Mouse (Mus musculus) limb, embryonic 12.5 days (tissue): Measurements from ENCODE around the gene Gnpda2. TPM values are rescaled to one million over a fixed set of nuclear protein-coding genes. Genes with fewer than 3 reads are reported as not detected.

Experiments used
- ATAC-seq: fragments of 200-750 bp; cut with Nextera tagmentation; 2 replicates; pipeline ENCODE4 v1.8.0; 2017; ENCODE audit warnings: low read depth, moderate TSS enrichment; ENCODE audit not compliant: insufficient number of reproducible peaks, insufficient read depth, low FRiP score, low TSS enrichment
- H3K27ac ChIP-seq: fragments of 300-500 bp; sonication (generic); 2 replicates; pipeline ENCODE4 v1.5.1; 2016; ENCODE audit warnings: mild to moderate bottlenecking, moderate library complexity
- H3K27me3 ChIP-seq: fragments of 300-500 bp; sonication (generic); 2 replicates; pipeline ENCODE4 v1.6.1; 2016; ENCODE audit warnings: mild to moderate bottlenecking, moderate library complexity
- H3K36me3 ChIP-seq: fragments of 300-500 bp; sonication (generic); 2 replicates; pipeline ENCODE4 v1.6.1; 2016; ENCODE audit warnings: mild to moderate bottlenecking, moderate library complexity
- H3K4me1 ChIP-seq: fragments of 300-500 bp; sonication (generic); replicated peaks from 2 replicates; pipeline ENCODE4 v1.6.1; 2016
- H3K4me2 ChIP-seq: fragments of 300-500 bp; sonication (generic); 2 replicates; pipeline ENCODE4 v1.6.1; 2016; ENCODE audit warnings: mild to moderate bottlenecking, moderate library complexity
- H3K4me3 ChIP-seq: fragments of 300-500 bp; sonication (generic); replicated peaks from 2 replicates; pipeline ENCODE4 v1.5.1; 2016; ENCODE audit warnings: mild to moderate bottlenecking
- H3K9ac ChIP-seq: fragments of 300-500 bp; sonication (generic); replicated peaks from 2 replicates; pipeline ENCODE4 v1.6.1; 2016; ENCODE audit warnings: mild to moderate bottlenecking, moderate library complexity
- H3K9me3 ChIP-seq: fragments of 300-500 bp; sonication (generic); 2 replicates; pipeline ENCODE4 v1.6.1; 2016; ENCODE audit warnings: mild to moderate bottlenecking, moderate library complexity
- WGBS: fragments of 180-500 bp; shearing (Covaris S2); methylation state at CpG from one replicate; pipeline ENCODE4 v1.1.7; 2016; 5-methylcytosine and 5-hydroxymethylcytosine counted together
- polyA plus RNA-seq: library from polyadenylated mRNA; unstranded; fragments of >200 nt; fragmentation: Nextera tagmentation; extraction: Ambion mirVana; gene quantifications from 2 replicates; pipeline ENCODE4 v1.2.1, GENCODE M21; 2016

Gene Gnpda2
- 34.4 and 35.8 TPM in 2 replicates for polyA plus RNA-seq

GRCm38 (mm10) chr5:69591640-69592461 lies at the start of gene Gnpda2:
Gene Gnpda2 (minus strand): TSS chr5:69592340.
- Histone ChIP-seq H3K4me1 (peaks cover 7% of the 10 kb centered on the region; the same call in 1 of the 2 replicates), H3K27ac (peak within 1 kb of the TSS; percentile 92), H3K36me3 (peaks cover 10% of the 10 kb centered on the region), H3K4me3 (peak within 1 kb of the TSS; percentile 68), H3K27me3 (no peaks in the 10 kb centered on the region), H3K9ac (peak within 1 kb of the TSS; percentile 83), H3K9me3 (no peaks in the 10 kb centered on the region), H3K4me2 (peak within 1 kb of the TSS; percentile 66)
- peak; percentile 96 for ATAC-seq
- 4% methylated on average over 42 of the region's 42 CpGs for WGBS

GRCm38 (mm10) chr5:69634766-69635165 lies 42.6 kb upstream of the Gnpda2 start:
- Histone ChIP-seq H3K27me3 (no peaks in the 10 kb centered on the region), H3K4me3 (no peak overlapping the region), H3K27ac (no peak overlapping the region), H3K4me1 (no peaks in the 10 kb centered on the region), H3K9me3 (no peaks in the 10 kb centered on the region), H3K4me2 (no peak overlapping the region), H3K36me3 (no peaks in the 10 kb centered on the region), H3K9ac (no peak overlapping the region)
- 72% methylated on average over 4 of the region's 4 CpGs for WGBS
- no peak for ATAC-seq

- Histone ChIP-seq H3K4me3 (no peak overlapping the region), H3K4me2 (no peak overlapping the region), H3K9me3 (no peaks in the 10 kb centered on the region), H3K36me3 (no peaks in the 10 kb centered on the region), H3K9ac (no peak overlapping the region), H3K4me1 (no peaks in the 10 kb centered on the region), H3K27ac (no peak overlapping the region), H3K27me3 (no peaks in the 10 kb centered on the region)
- WGBS, result 83% methylated on average over 1 of the region's 1 CpGs
- no peak for ATAC-seq
Observed at GRCm38 (mm10) chr5:69620899-69621298, 28.8 kb upstream of the Gnpda2 start.

- Histone ChIP-seq H3K27me3 (no peaks in the 10 kb centered on the region), H3K4me2 (no peak overlapping the region), H3K9ac (no peak overlapping the region), H3K9me3 (0 out of 2 replicates have a peak, but pooled peaks cover 3% of the 10 kb centered on the region), H3K4me3 (no peak overlapping the region), H3K27ac (no peak overlapping the region), H3K4me1 (no peaks in the 10 kb centered on the region), H3K36me3 (no peaks in the 10 kb centered on the region)
- ATAC-seq, result no peak
- 23% methylated on average over 4 of the region's 4 CpGs for WGBS
Observed at GRCm38 (mm10) chr5:69613209-69613796, 21.2 kb upstream of the Gnpda2 start.

GRCm38 (mm10) chr5:69601027-69601426 lies 8.9 kb upstream of the Gnpda2 start:
- no peak for ATAC-seq

GRCm38 (mm10) chr5:69557404-69557935 lies 34.7 kb downstream of the Gnpda2 start:
- no peaks in the 10 kb centered on the region for H3K27me3 ChIP-seq
- 10% methylated on average over 16 of the region's 16 CpGs for WGBS
- peaks cover 6% of the 10 kb centered on the region; the same call in 1 of the 2 replicates for H3K4me1 ChIP-seq
- H3K4me3 ChIP-seq, result peak overlapping the region; percentile 91
- no peaks in the 10 kb centered on the region for H3K9me3 ChIP-seq
- H3K36me3 ChIP-seq, result peaks cover 24% of the 10 kb centered on the region
- H3K27ac ChIP-seq, result peak overlapping the region; percentile 91
- ATAC-seq, result 0 out of 2 replicates have a peak, but pooled peaks have one; percentile 10
- H3K9ac ChIP-seq, result peak overlapping the region; percentile 96
- peak overlapping the region; percentile 63 for H3K4me2 ChIP-seq

More at GRCm38 (mm10) chr5:69601027-69601426, 8.9 kb upstream of the Gnpda2 start:
- Histone ChIP-seq H3K4me3 (no peak overlapping the region), H3K4me1 (no peaks in the 10 kb centered on the region), H3K36me3 (no peaks in the 10 kb centered on the region), H3K4me2 (no peak overlapping the region), H3K9ac (no peak overlapping the region), H3K27ac (no peak overlapping the region), H3K27me3 (no peaks in the 10 kb centered on the region), H3K9me3 (no peaks in the 10 kb centered on the region)

GRCm38 (mm10) chr5:69556628-69557403 lies 35.3 kb downstream of the Gnpda2 start, which contains the start of gene Guf1:
Gene Guf1 (plus strand): TSS chr5:69556923.
- H3K4me2 ChIP-seq, result peak within 1 kb of the TSS; percentile 63
- H3K27ac ChIP-seq, result peak within 1 kb of the TSS; percentile 91
- 1% methylated on average over 72 of the region's 72 CpGs for WGBS
- H3K36me3 ChIP-seq, result peaks cover 22% of the 10 kb centered on the region
- no peaks in the 10 kb centered on the region for H3K27me3 ChIP-seq
- peak within 1 kb of the TSS; percentile 96 for H3K9ac ChIP-seq
- H3K9me3 ChIP-seq, result no peaks in the 10 kb centered on the region
- ATAC-seq, result peak; percentile 92
- H3K4me1 ChIP-seq, result peaks cover 6% of the 10 kb centered on the region; the same call in 1 of the 2 replicates
- peak within 1 kb of the TSS; percentile 91 for H3K4me3 ChIP-seq

GRCm38 (mm10) chr5:69542489-69542888 lies 49.7 kb downstream of the Gnpda2 start, which contains the start of gene Yipf7:
Gene Yipf7 (minus strand): TSS chr5:69542648.
- Histone ChIP-seq H3K4me1 (no peaks in the 10 kb centered on the region), H3K4me2 (no peak within 1 kb of the TSS), H3K27me3 (no peaks in the 10 kb centered on the region), H3K9me3 (no peaks in the 10 kb centered on the region), H3K36me3 (no peaks in the 10 kb centered on the region), H3K27ac (no peak within 1 kb of the TSS), H3K4me3 (no peak within 1 kb of the TSS), H3K9ac (no peak within 1 kb of the TSS)
- 82% methylated on average over 4 of the region's 4 CpGs for WGBS
- no peak for ATAC-seq

- Histone ChIP-seq H3K4me2 (no peak overlapping the region), H3K9ac (no peak overlapping the region), H3K9me3 (no peaks in the 10 kb centered on the region), H3K36me3 (no peaks in the 10 kb centered on the region), H3K27ac (no peak overlapping the region), H3K4me1 (no peaks in the 10 kb centered on the region), H3K4me3 (no peak overlapping the region), H3K27me3 (no peaks in the 10 kb centered on the region)
- no peak for ATAC-seq
- WGBS, result 86% methylated on average over 1 of the region's 1 CpGs
Observed at GRCm38 (mm10) chr5:69541680-69542079, 50.5 kb downstream of the Gnpda2 start.

GRCm38 (mm10) chr5:69523944-69524343 lies 68.2 kb downstream of the Gnpda2 start:
- H3K4me3 ChIP-seq, result no peak overlapping the region
- no peak overlapping the region for H3K4me2 ChIP-seq
- H3K4me1 ChIP-seq, result no peaks in the 10 kb centered on the region
- ATAC-seq, result no peak
- H3K36me3 ChIP-seq, result no peaks in the 10 kb centered on the region
- no peak overlapping the region for H3K9ac ChIP-seq
- H3K27me3 ChIP-seq, result no peaks in the 10 kb centered on the region
- no peak overlapping the region for H3K27ac ChIP-seq
- no peaks in the 10 kb centered on the region for H3K9me3 ChIP-seq
